Mouse (Mus musculus): Measurements from ENCODE around the gene Atxn1. TPM values are rescaled to one million over a fixed set of nuclear protein-coding genes. Genes with fewer than 3 reads are reported as not detected.

Atxn1 gene
- polyA plus RNA-seq, 1 experiment from 2014 or later, result 5.3 TPM

- Histone ChIP-seq H3K27me3 (replicated peaks; ENCODE audit: control insufficient read depth, insufficient read depth, low read length) (no peaks in the 10 kb centered on the region), H3K27ac (ENCODE audit: low read length) (peak overlapping the region; percentile 1; the same call in 1 of the 2 replicates), H3K36me3 (ENCODE audit: control insufficient read depth, insufficient read depth, low read length) (no peaks in the 10 kb centered on the region), H3K4me3 (ENCODE audit: low read length) (no peak overlapping the region), H3K4me1 (ENCODE audit: control insufficient read depth, insufficient read depth, low read length) (peaks cover 22% of the 10 kb centered on the region), H3K9ac (ENCODE audit: low read depth, low read length) (no peak overlapping the region), H3K4me2 (ENCODE audit: low read depth, low read length) (no peak overlapping the region), H3K9me3 (ENCODE audit: control insufficient read depth, low read length) (no peaks in the 10 kb centered on the region)
- WGBS, result 83% methylated on average over 9 of the region's 9 CpGs
- no peak for ATAC-seq
These were observed 9.3 kb downstream of the Atxn1 start for GRCm38 (mm10) chr13:45955370-45956055.

- WGBS, result 89% methylated on average over 4 of the region's 4 CpGs
- no peak for ATAC-seq
- H3K9ac ChIP-seq (ENCODE audit: low read depth, low read length), result no peak overlapping the region
These were observed 11.7 kb downstream of the Atxn1 start for GRCm38 (mm10) chr13:45953098-45953497.

DNA sequence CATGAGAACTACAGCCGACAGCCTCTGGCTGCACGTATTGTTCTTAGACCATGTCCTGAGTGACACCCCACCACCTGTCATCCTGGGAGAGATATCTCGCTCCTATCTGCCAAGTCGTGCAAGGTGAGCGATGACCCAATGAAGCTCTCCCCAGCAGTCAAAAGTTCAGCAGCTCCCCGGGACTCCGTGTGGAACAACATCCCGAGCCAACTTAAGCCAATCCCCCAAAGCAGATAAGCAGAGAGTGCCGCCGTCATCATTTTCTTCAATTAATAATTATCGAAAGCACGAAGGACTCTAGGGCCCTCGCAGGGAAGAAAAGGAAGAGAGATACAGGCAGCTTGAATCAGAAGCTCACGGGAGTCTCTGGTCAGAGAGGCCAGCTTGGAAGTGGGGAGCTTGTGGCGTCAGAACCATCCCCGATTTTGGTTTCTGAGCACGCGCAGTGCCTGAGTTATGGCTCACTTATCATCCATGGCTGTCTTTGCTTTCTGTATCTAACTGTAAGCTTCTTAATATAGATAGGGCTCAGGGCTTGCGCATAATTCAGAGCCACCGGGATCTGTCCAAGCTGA is 13.7 kb downstream of the Atxn1 start:
- H3K9ac ChIP-seq (ENCODE audit: low read depth, low read length), result 0 out of 2 replicates have a peak overlapping the region, but pooled peaks have one; percentile 17
- H3K27me3 ChIP-seq (replicated peaks; ENCODE audit: control insufficient read depth, insufficient read depth, low read length), result no peaks in the 10 kb centered on the region
- ATAC-seq, result peak; percentile 78
- H3K9me3 ChIP-seq (ENCODE audit: control insufficient read depth, low read length), result no peaks in the 10 kb centered on the region
- no peak overlapping the region for H3K4me3 ChIP-seq (ENCODE audit: low read length)
- peaks cover 10% of the 10 kb centered on the region for H3K4me1 ChIP-seq (ENCODE audit: control insufficient read depth, insufficient read depth, low read length)
- H3K27ac ChIP-seq (ENCODE audit: low read length), result peak overlapping the region; percentile 71
- H3K4me2 ChIP-seq (ENCODE audit: low read depth, low read length), result peak overlapping the region; percentile 24; the same call in 1 of the 2 replicates
- 59% methylated on average over 20 of the region's 20 CpGs for WGBS
- H3K36me3 ChIP-seq (ENCODE audit: control insufficient read depth, insufficient read depth, low read length), result no peaks in the 10 kb centered on the region

More at GRCm38 (mm10) chr13:45953098-45953497, 11.7 kb downstream of the Atxn1 start:
- no peaks in the 10 kb centered on the region for H3K9me3 ChIP-seq (ENCODE audit: control insufficient read depth, low read length)
- H3K27me3 ChIP-seq (replicated peaks; ENCODE audit: control insufficient read depth, insufficient read depth, low read length), result no peaks in the 10 kb centered on the region
- no peak overlapping the region for H3K4me3 ChIP-seq (ENCODE audit: low read length)
- H3K27ac ChIP-seq (ENCODE audit: low read length), result no peak overlapping the region
- H3K4me2 ChIP-seq (ENCODE audit: low read depth, low read length), result no peak overlapping the region
- no peaks in the 10 kb centered on the region for H3K36me3 ChIP-seq (ENCODE audit: control insufficient read depth, insufficient read depth, low read length)
- H3K4me1 ChIP-seq (ENCODE audit: control insufficient read depth, insufficient read depth, low read length), result peaks cover 10% of the 10 kb centered on the region

DNA sequence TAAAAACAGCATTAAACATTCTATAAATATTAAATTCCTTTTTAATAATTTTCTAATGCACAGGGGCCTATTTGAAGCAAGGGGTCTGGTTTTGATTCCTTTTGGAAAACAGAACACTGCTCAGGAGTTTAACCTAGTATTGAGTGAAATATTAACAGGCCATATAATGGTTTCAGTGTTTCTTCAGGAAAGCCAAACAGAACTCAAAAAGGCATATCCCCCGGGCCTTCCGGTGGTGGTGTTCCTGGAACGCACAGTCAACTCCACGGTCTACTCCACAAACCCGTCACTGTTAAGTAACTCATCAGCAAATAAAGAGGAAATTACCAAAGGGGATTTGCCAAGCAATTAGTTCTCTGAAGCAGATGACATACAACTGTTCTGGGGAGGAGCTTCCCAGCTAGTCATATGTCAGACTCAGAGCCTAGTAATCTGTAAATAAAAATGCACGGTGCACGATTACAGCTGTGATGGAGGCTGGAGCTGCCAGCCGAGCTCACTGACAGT is 14.4 kb downstream of the Atxn1 start:
- Histone ChIP-seq H3K9me3 (ENCODE audit: control insufficient read depth, low read length) (no peaks in the 10 kb centered on the region), H3K4me2 (ENCODE audit: low read depth, low read length) (peak overlapping the region; percentile 24; the same call in 1 of the 2 replicates), H3K27me3 (replicated peaks; ENCODE audit: control insufficient read depth, insufficient read depth, low read length) (no peaks in the 10 kb centered on the region), H3K9ac (ENCODE audit: low read depth, low read length) (0 out of 2 replicates have a peak overlapping the region, but pooled peaks have one; percentile 17), H3K4me1 (ENCODE audit: control insufficient read depth, insufficient read depth, low read length) (peaks cover 7% of the 10 kb centered on the region; the same call in 1 of the 2 replicates), H3K27ac (ENCODE audit: low read length) (peak overlapping the region; percentile 71), H3K4me3 (ENCODE audit: low read length) (no peak overlapping the region), H3K36me3 (ENCODE audit: control insufficient read depth, insufficient read depth, low read length) (no peaks in the 10 kb centered on the region)
- peak; percentile 67 for ATAC-seq
- WGBS, result 26% methylated on average over 8 of the region's 8 CpGs

- no peak for ATAC-seq
- Histone ChIP-seq H3K27me3 (replicated peaks; ENCODE audit: control insufficient read depth, insufficient read depth, low read length) (no peaks in the 10 kb centered on the region), H3K36me3 (ENCODE audit: control insufficient read depth, insufficient read depth, low read length) (no peaks in the 10 kb centered on the region), H3K4me3 (ENCODE audit: low read length) (no peak overlapping the region), H3K4me1 (ENCODE audit: control insufficient read depth, insufficient read depth, low read length) (peaks cover 7% of the 10 kb centered on the region; the same call in 1 of the 2 replicates), H3K9ac (ENCODE audit: low read depth, low read length) (no peak overlapping the region), H3K9me3 (ENCODE audit: control insufficient read depth, low read length) (no peaks in the 10 kb centered on the region), H3K4me2 (ENCODE audit: low read depth, low read length) (no peak overlapping the region), H3K27ac (ENCODE audit: low read length) (no peak overlapping the region)
- WGBS, result 92% methylated on average over 11 of the region's 11 CpGs
These were observed 18.7 kb downstream of the Atxn1 start for GRCm38 (mm10) chr13:45946136-45946535.

DNA sequence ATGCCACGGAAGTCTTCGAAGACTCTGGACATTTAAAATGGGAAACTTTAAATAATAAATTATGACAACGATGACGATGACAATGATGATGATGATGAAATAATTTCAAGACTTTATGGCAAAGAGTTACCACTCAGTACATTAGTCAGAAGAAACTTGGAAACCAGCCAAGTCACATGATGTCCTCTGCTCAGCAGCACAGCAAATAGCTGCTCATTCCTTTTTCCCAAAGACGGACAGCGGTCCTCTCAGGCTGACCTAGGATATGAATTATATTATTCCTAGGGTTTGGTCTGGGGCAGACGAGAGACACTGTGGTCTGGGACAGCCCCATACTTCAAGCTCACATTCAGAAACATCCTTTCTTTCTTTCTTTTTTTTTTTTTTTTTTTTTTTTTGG is 22.5 kb downstream of the Atxn1 start:
- Histone ChIP-seq H3K36me3 (ENCODE audit: control insufficient read depth, insufficient read depth, low read length) (no peaks in the 10 kb centered on the region), H3K9ac (ENCODE audit: low read depth, low read length) (no peak overlapping the region), H3K4me3 (ENCODE audit: low read length) (no peak overlapping the region), H3K9me3 (ENCODE audit: control insufficient read depth, low read length) (no peaks in the 10 kb centered on the region), H3K27ac (ENCODE audit: low read length) (no peak overlapping the region), H3K27me3 (replicated peaks; ENCODE audit: control insufficient read depth, insufficient read depth, low read length) (no peaks in the 10 kb centered on the region), H3K4me1 (ENCODE audit: control insufficient read depth, insufficient read depth, low read length) (no peaks in the 10 kb centered on the region), H3K4me2 (ENCODE audit: low read depth, low read length) (no peak overlapping the region)
- WGBS, result 81% methylated on average over 7 of the region's 7 CpGs
- ATAC-seq, result no peak

DNA sequence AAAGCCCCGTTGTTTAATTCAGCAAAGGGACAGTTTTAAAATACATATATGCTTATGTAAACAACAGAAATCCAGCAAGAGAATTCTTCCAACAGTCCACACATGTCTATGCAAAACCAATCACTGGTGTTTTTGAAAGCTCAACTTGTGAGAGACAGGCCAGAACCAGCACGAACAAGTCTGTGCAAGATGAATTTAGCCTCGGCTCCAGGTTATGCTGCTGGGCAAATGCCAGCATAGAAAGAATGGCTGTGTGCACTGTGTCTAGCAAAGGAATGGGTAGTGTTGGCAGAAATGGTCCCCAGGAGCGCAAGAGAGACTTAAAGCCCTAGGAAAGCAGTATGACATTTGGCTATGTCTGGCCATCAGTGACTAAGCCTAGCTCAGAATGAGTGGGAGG is 24.1 kb downstream of the Atxn1 start:
- no peaks in the 10 kb centered on the region for H3K27me3 ChIP-seq (replicated peaks; ENCODE audit: control insufficient read depth, insufficient read depth, low read length)
- 70% methylated on average over 4 of the region's 4 CpGs for WGBS
- no peak for ATAC-seq
- H3K4me2 ChIP-seq (ENCODE audit: low read depth, low read length), result no peak overlapping the region
- no peak overlapping the region for H3K4me3 ChIP-seq (ENCODE audit: low read length)
- H3K9me3 ChIP-seq (ENCODE audit: control insufficient read depth, low read length), result no peaks in the 10 kb centered on the region
- no peak overlapping the region for H3K27ac ChIP-seq (ENCODE audit: low read length)
- H3K4me1 ChIP-seq (ENCODE audit: control insufficient read depth, insufficient read depth, low read length), result no peaks in the 10 kb centered on the region
- H3K9ac ChIP-seq (ENCODE audit: low read depth, low read length), result no peak overlapping the region
- H3K36me3 ChIP-seq (ENCODE audit: control insufficient read depth, insufficient read depth, low read length), result no peaks in the 10 kb centered on the region

DNA sequence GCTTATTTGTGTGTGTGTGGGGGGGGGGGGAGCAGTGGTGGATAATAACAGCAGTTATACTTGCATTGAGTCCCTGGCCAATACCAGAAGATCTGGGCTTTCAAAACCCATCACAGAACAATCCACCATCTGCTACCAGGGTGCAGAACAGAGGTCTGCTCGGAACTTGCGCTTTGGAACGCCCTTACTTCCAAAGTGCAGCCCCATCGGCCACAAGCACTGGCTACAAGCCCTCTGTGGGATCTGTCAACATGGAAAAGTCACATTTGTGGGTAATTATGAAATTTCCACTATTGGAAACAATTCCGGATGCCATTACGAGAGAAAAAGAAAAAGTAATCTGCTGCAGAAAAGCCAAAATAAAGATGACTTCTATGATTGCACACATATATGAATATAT is 25.2 kb downstream of the Atxn1 start:
- Histone ChIP-seq H3K4me1 (ENCODE audit: control insufficient read depth, insufficient read depth, low read length) (no peaks in the 10 kb centered on the region), H3K9me3 (ENCODE audit: control insufficient read depth, low read length) (no peaks in the 10 kb centered on the region), H3K4me2 (ENCODE audit: low read depth, low read length) (no peak overlapping the region), H3K27me3 (replicated peaks; ENCODE audit: control insufficient read depth, insufficient read depth, low read length) (no peaks in the 10 kb centered on the region), H3K36me3 (ENCODE audit: control insufficient read depth, insufficient read depth, low read length) (no peaks in the 10 kb centered on the region), H3K27ac (ENCODE audit: low read length) (no peak overlapping the region), H3K9ac (ENCODE audit: low read depth, low read length) (no peak overlapping the region), H3K4me3 (ENCODE audit: low read length) (no peak overlapping the region)
- no peak for ATAC-seq
- 90% methylated on average over 6 of the region's 6 CpGs for WGBS

DNA sequence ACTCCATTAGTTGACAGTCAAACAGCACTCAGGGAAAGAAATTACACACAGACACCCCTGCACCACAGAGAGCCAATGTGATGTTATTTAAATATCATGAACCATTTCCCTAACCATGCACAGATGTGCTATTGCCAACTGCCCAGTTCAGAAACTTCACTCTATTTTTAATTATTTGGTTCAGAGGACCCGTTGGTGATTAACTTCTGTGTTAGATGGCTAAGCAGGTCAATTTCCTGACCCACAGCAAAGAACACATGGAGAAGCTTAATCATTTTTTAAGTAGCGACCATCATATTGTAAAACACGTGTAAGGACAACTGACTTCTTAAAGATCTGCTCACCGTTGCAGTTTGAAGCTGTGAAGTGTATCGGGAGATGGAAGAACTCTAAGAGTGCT is 26.7 kb downstream of the Atxn1 start:
- Histone ChIP-seq H3K36me3 (ENCODE audit: control insufficient read depth, insufficient read depth, low read length) (no peaks in the 10 kb centered on the region), H3K4me2 (ENCODE audit: low read depth, low read length) (no peak overlapping the region), H3K9me3 (ENCODE audit: control insufficient read depth, low read length) (no peaks in the 10 kb centered on the region), H3K9ac (ENCODE audit: low read depth, low read length) (no peak overlapping the region), H3K4me1 (ENCODE audit: control insufficient read depth, insufficient read depth, low read length) (no peaks in the 10 kb centered on the region), H3K27ac (ENCODE audit: low read length) (no peak overlapping the region), H3K4me3 (ENCODE audit: low read length) (no peak overlapping the region), H3K27me3 (replicated peaks; ENCODE audit: control insufficient read depth, insufficient read depth, low read length) (no peaks in the 10 kb centered on the region)
- ATAC-seq, result no peak
- WGBS, result 82% methylated on average over 5 of the region's 5 CpGs
